Mouse (Mus musculus) kidney, adult 2 months (tissue): ENCODE measurements around the gene Arl9.

Experiments
- CTCF ChIP-seq: fragments of 200-500 bp; conservative IDR thresholded peaks from 2 replicates; pipeline ENCODE4 v1.5.1; 2011; ENCODE audit warnings: low read depth, mild to moderate bottlenecking, control low read depth, low read length, moderate library complexity, mixed read lengths; ENCODE audit not compliant: insufficient read depth, insufficient read length
- POLR2A ChIP-seq: fragments of 200-500 bp; IDR thresholded peaks from one replicate; pipeline ENCODE4 v1.6.1; 2011; ENCODE audit warnings: low read depth, low read length, control low read depth

GRCm38 (mm10) chr5:76959587-76959986 is 44.3 kb upstream of the Arl9 start:
- TF ChIP-seq CTCF, result no peak
- no peak for TF ChIP-seq POLR2A
